Mouse (Mus musculus) forebrain, embryonic 13.5 days (tissue): ENCODE data around the gene Zfp575. TPM values are rescaled to one million over a fixed set of nuclear protein-coding genes. Genes with fewer than 3 reads are reported as not detected.

Source experiments
- ATAC-seq: fragments of 200-750 bp; cut with Nextera tagmentation; 2 replicates; pipeline ENCODE4 v1.8.0; 2017
- H3K27ac ChIP-seq: fragments of 300-500 bp; sonication (generic); 2 replicates; pipeline ENCODE4 v1.5.1; 2015; ENCODE audit warnings: inconsistent platforms, mild to moderate bottlenecking, moderate library complexity
- H3K27me3 ChIP-seq: fragments of 300-500 bp; sonication (generic); 2 replicates; pipeline ENCODE4 v1.6.1; 2015; ENCODE audit warnings: mild to moderate bottlenecking, inconsistent platforms
- H3K36me3 ChIP-seq: fragments of 300-500 bp; sonication (generic); 2 replicates; pipeline ENCODE4 v1.6.1; 2015; ENCODE audit warnings: mild to moderate bottlenecking, inconsistent platforms; ENCODE audit not compliant: poor library complexity, severe bottlenecking
- H3K4me1 ChIP-seq: fragments of 300-500 bp; sonication (generic); 2 replicates; pipeline ENCODE4 v1.6.1; 2015; ENCODE audit warnings: inconsistent platforms
- H3K4me2 ChIP-seq: fragments of 300-500 bp; sonication (generic); 2 replicates; pipeline ENCODE4 v1.6.1; 2015; ENCODE audit warnings: inconsistent platforms, mild to moderate bottlenecking, moderate library complexity
- H3K4me3 ChIP-seq: fragments of 300-500 bp; sonication (generic); 2 replicates; pipeline ENCODE4 v1.5.1; 2015; ENCODE audit warnings: mild to moderate bottlenecking, inconsistent platforms
- H3K9ac ChIP-seq: fragments of 300-500 bp; sonication (generic); 2 replicates; pipeline ENCODE4 v1.6.1; 2015; ENCODE audit warnings: mild to moderate bottlenecking, inconsistent platforms
- H3K9me3 ChIP-seq: fragments of 300-500 bp; sonication (generic); replicated peaks from 2 replicates; pipeline ENCODE4 v1.6.1; 2016; ENCODE audit warnings: inconsistent platforms
- WGBS: fragments of 180-500 bp; shearing (Covaris S2); methylation state at CpG from one replicate; pipeline ENCODE4 v1.1.7; 2015; 5-methylcytosine and 5-hydroxymethylcytosine counted together
- polyA plus RNA-seq: library from polyadenylated mRNA; unstranded; fragments of >200 nt; fragmentation: Nextera tagmentation; extraction: Ambion mirVana; gene quantifications from 2 replicates; pipeline ENCODE4 v1.2.1, GENCODE M21; 2015

Gene Zfp575
- polyA plus RNA-seq, 1 experiment from 2014 or later = 5.1 TPM

GRCm38 (mm10) chr7:24614816-24615215 is 27.4 kb upstream of the Zfp575 start:
- Histone ChIP-seq H3K9ac (no peak overlapping the region), H3K4me1 (peaks cover 23% of the 10 kb centered on the region), H3K27me3 (peaks cover 47% of the 10 kb centered on the region), H3K4me2 (no peak overlapping the region), H3K36me3 (no peaks in the 10 kb centered on the region), H3K4me3 (no peak overlapping the region), H3K27ac (no peak overlapping the region), H3K9me3 (no peaks in the 10 kb centered on the region)
- 80% methylated on average over 13 of the region's 13 CpGs for WGBS
- no peak for ATAC-seq

- 3% methylated on average over 27 of the region's 27 CpGs for WGBS
- H3K36me3 ChIP-seq = no peaks in the 10 kb centered on the region; the same call in 1 of the 2 replicates
- peak overlapping the region; percentile 2; the same call in 1 of the 2 replicates for H3K9ac ChIP-seq
- no peaks in the 10 kb centered on the region for H3K9me3 ChIP-seq
- peaks cover 57% of the 10 kb centered on the region for H3K27me3 ChIP-seq
- peaks cover 23% of the 10 kb centered on the region for H3K4me1 ChIP-seq
- ATAC-seq = no peak
- H3K4me2 ChIP-seq = peak overlapping the region; percentile 24
- H3K27ac ChIP-seq = no peak overlapping the region
- 0 out of 2 replicates have a peak overlapping the region, but pooled peaks have one; percentile 9 for H3K4me3 ChIP-seq
Observed at GRCm38 (mm10) chr7:24612308-24612910, 25.0 kb upstream of the Zfp575 start.

- no peak overlapping the region for H3K9ac ChIP-seq
- no peak overlapping the region for H3K27ac ChIP-seq
- H3K9me3 ChIP-seq = no peaks in the 10 kb centered on the region
- no peak for ATAC-seq
- 15% methylated on average over 7 of the region's 7 CpGs for WGBS
- peak overlapping the region; percentile 62 for H3K4me2 ChIP-seq
- no peak overlapping the region; the same call in 1 of the 2 replicates for H3K4me3 ChIP-seq
- H3K36me3 ChIP-seq = no peaks in the 10 kb centered on the region; the same call in 1 of the 2 replicates
- peaks cover 57% of the 10 kb centered on the region for H3K27me3 ChIP-seq
- peaks cover 23% of the 10 kb centered on the region for H3K4me1 ChIP-seq
Observed at GRCm38 (mm10) chr7:24611709-24612108, 24.3 kb upstream of the Zfp575 start.

GRCm38 (mm10) chr7:24610879-24611494 is 23.5 kb upstream of the Zfp575 start:
- under 1% methylated on average over 35 of the region's 36 CpGs for WGBS
- Histone ChIP-seq H3K36me3 (no peaks in the 10 kb centered on the region; the same call in 1 of the 2 replicates), H3K27me3 (peaks cover 57% of the 10 kb centered on the region), H3K4me1 (peaks cover 23% of the 10 kb centered on the region), H3K4me3 (peak overlapping the region; percentile 35), H3K27ac (no peak overlapping the region), H3K9ac (peak overlapping the region; percentile 26; the same call in 1 of the 2 replicates), H3K9me3 (no peaks in the 10 kb centered on the region), H3K4me2 (peak overlapping the region; percentile 62)
- ATAC-seq = peak; percentile 46

- H3K27me3 ChIP-seq = peaks cover 56% of the 10 kb centered on the region
- WGBS = 3% methylated on average over 24 of the region's 27 CpGs
- peak within 1 kb of the TSS; percentile 35 for H3K4me3 ChIP-seq
- peaks cover 23% of the 10 kb centered on the region for H3K4me1 ChIP-seq
- no peaks in the 10 kb centered on the region for H3K9me3 ChIP-seq
- ATAC-seq = peak; percentile 3; the same call in 1 of the 2 replicates
- H3K36me3 ChIP-seq = no peaks in the 10 kb centered on the region; the same call in 1 of the 2 replicates
- peak within 1 kb of the TSS; percentile 62 for H3K4me2 ChIP-seq
- H3K9ac ChIP-seq = peak within 1 kb of the TSS; percentile 26; the same call in 1 of the 2 replicates
- H3K27ac ChIP-seq = no peak within 1 kb of the TSS
Observed at GRCm38 (mm10) chr7:24610144-24610878, 22.9 kb upstream of the Zfp575 start, which contains the start of gene Phldb3. Gene Phldb3 (plus strand): TSS chr7:24610763.

- Histone ChIP-seq H3K27me3 (peaks cover 47% of the 10 kb centered on the region), H3K9me3 (no peaks in the 10 kb centered on the region), H3K4me3 (no peak overlapping the region), H3K27ac (no peak overlapping the region), H3K36me3 (no peaks in the 10 kb centered on the region; the same call in 1 of the 2 replicates), H3K9ac (no peak overlapping the region), H3K4me1 (peaks cover 23% of the 10 kb centered on the region), H3K4me2 (no peak overlapping the region)
- 80% methylated on average over 8 of the region's 8 CpGs for WGBS
- no peak; the same call in 1 of the 2 replicates for ATAC-seq
Observed at GRCm38 (mm10) chr7:24608561-24608960, 21.1 kb upstream of the Zfp575 start.

- Histone ChIP-seq H3K36me3 (no peaks in the 10 kb centered on the region; the same call in 1 of the 2 replicates), H3K4me3 (no peak overlapping the region), H3K9me3 (no peaks in the 10 kb centered on the region), H3K4me2 (no peak overlapping the region), H3K27me3 (peaks cover 42% of the 10 kb centered on the region), H3K4me1 (peaks cover 24% of the 10 kb centered on the region), H3K9ac (no peak overlapping the region), H3K27ac (no peak overlapping the region)
- peak; percentile 80 for ATAC-seq
- WGBS = 43% methylated on average over 6 of the region's 6 CpGs
Observed at GRCm38 (mm10) chr7:24608017-24608416, 20.6 kb upstream of the Zfp575 start.

- WGBS = 73% methylated on average over 7 of the region's 7 CpGs
- no peak overlapping the region for H3K4me2 ChIP-seq
Observed at GRCm38 (mm10) chr7:24606046-24606445, 18.6 kb upstream of the Zfp575 start.

GRCm38 (mm10) chr7:24605561-24605960 is 18.1 kb upstream of the Zfp575 start:
- H3K4me2 ChIP-seq = no peak overlapping the region
- 86% methylated on average over 7 of the region's 7 CpGs for WGBS
- no peak for ATAC-seq

More at GRCm38 (mm10) chr7:24606046-24606445, 18.6 kb upstream of the Zfp575 start:
- Histone ChIP-seq H3K4me3 (no peak overlapping the region), H3K36me3 (no peaks in the 10 kb centered on the region; the same call in 1 of the 2 replicates), H3K27me3 (peaks cover 22% of the 10 kb centered on the region), H3K27ac (no peak overlapping the region), H3K9me3 (no peaks in the 10 kb centered on the region), H3K9ac (no peak overlapping the region), H3K4me1 (peaks cover 17% of the 10 kb centered on the region)
- no peak for ATAC-seq

GRCm38 (mm10) chr7:24600941-24601597 is 13.6 kb upstream of the Zfp575 start:
- Histone ChIP-seq H3K9ac (no peak overlapping the region), H3K36me3 (no peaks in the 10 kb centered on the region), H3K4me1 (peaks cover 7% of the 10 kb centered on the region; the same call in 1 of the 2 replicates), H3K27me3 (no peaks in the 10 kb centered on the region), H3K4me3 (peak overlapping the region; percentile 15), H3K27ac (no peak overlapping the region), H3K4me2 (peak overlapping the region; percentile 47), H3K9me3 (no peaks in the 10 kb centered on the region)
- WGBS = 8% methylated on average over 13 of the region's 13 CpGs
- peak; percentile 93 for ATAC-seq

More at GRCm38 (mm10) chr7:24605561-24605960, 18.1 kb upstream of the Zfp575 start:
- no peaks in the 10 kb centered on the region for H3K9me3 ChIP-seq
- H3K36me3 ChIP-seq = no peaks in the 10 kb centered on the region; the same call in 1 of the 2 replicates
- H3K4me3 ChIP-seq = no peak overlapping the region
- peaks cover 17% of the 10 kb centered on the region for H3K27me3 ChIP-seq
- peaks cover 12% of the 10 kb centered on the region for H3K4me1 ChIP-seq
- 0 out of 2 replicates have a peak overlapping the region, but pooled peaks have one; percentile 21 for H3K9ac ChIP-seq
- no peak overlapping the region for H3K27ac ChIP-seq
